Mouse (Mus musculus) R1 (cell line): ENCODE results near the gene Nr1d1.

Experiments used
- DNase-seq: peaks from one replicate; pipeline ENCODE4 v3.0.0-alpha.2; 2018; ENCODE audit warnings: low read depth, low spot score

Nr1d1 gene

GRCm38 (mm10) chr11:98788139-98788538 is 13.0 kb upstream of the Nr1d1 start:
- DNase-seq: no peak

GRCm38 (mm10) chr11:98787691-98788090 is 12.6 kb upstream of the Nr1d1 start:
- DNase-seq: no peak

GRCm38 (mm10) chr11:98787229-98787628 is 12.1 kb upstream of the Nr1d1 start:
- DNase-seq: no peak

- DNase-seq: peak; percentile 97
These were observed 11.5 kb upstream of the Nr1d1 start for GRCm38 (mm10) chr11:98786359-98787214.

- DNase-seq: peak; percentile 76
These were observed 10.7 kb upstream of the Nr1d1 start for GRCm38 (mm10) chr11:98785772-98786281.

- no peak for DNase-seq
These were observed 10.1 kb upstream of the Nr1d1 start for GRCm38 (mm10) chr11:98785214-98785613.

- DNase-seq: no peak
These were observed 9.0 kb upstream of the Nr1d1 start for GRCm38 (mm10) chr11:98784139-98784538.

- peak; percentile 73 for DNase-seq
These were observed 8.1 kb upstream of the Nr1d1 start for GRCm38 (mm10) chr11:98783236-98783696.

GRCm38 (mm10) chr11:98782651-98783235 is 7.6 kb upstream of the Nr1d1 start:
- no peak for DNase-seq

GRCm38 (mm10) chr11:98781851-98782512 is 6.8 kb upstream of the Nr1d1 start:
- peak; percentile 48 for DNase-seq

GRCm38 (mm10) chr11:98777888-98778287 is 2.8 kb upstream of the Nr1d1 start:
- no peak for DNase-seq

GRCm38 (mm10) chr11:98776843-98777590 is 1.9 kb upstream of the Nr1d1 start:
- peak; percentile 92 for DNase-seq

- no peak for DNase-seq
These were observed 1.1 kb upstream of the Nr1d1 start for GRCm38 (mm10) chr11:98776052-98776764.

GRCm38 (mm10) chr11:98775348-98776051 is 367 bp upstream of the Nr1d1 start:
- peak; percentile 98 for DNase-seq

GRCm38 (mm10) chr11:98773635-98774295 is 1.4 kb downstream of the Nr1d1 start:
- peak; percentile 99 for DNase-seq

- no peak for DNase-seq
These were observed 2.4 kb downstream of the Nr1d1 start for GRCm38 (mm10) chr11:98772667-98773171.

- no peak for DNase-seq
These were observed 3.1 kb downstream of the Nr1d1 start for GRCm38 (mm10) chr11:98771844-98772525.

- DNase-seq: no peak
These were observed 4.0 kb downstream of the Nr1d1 start for GRCm38 (mm10) chr11:98771131-98771530.
